Mouse (Mus musculus): ENCODE measurements around the gene Ppp2r5e.

The Ppp2r5e gene

DNA sequence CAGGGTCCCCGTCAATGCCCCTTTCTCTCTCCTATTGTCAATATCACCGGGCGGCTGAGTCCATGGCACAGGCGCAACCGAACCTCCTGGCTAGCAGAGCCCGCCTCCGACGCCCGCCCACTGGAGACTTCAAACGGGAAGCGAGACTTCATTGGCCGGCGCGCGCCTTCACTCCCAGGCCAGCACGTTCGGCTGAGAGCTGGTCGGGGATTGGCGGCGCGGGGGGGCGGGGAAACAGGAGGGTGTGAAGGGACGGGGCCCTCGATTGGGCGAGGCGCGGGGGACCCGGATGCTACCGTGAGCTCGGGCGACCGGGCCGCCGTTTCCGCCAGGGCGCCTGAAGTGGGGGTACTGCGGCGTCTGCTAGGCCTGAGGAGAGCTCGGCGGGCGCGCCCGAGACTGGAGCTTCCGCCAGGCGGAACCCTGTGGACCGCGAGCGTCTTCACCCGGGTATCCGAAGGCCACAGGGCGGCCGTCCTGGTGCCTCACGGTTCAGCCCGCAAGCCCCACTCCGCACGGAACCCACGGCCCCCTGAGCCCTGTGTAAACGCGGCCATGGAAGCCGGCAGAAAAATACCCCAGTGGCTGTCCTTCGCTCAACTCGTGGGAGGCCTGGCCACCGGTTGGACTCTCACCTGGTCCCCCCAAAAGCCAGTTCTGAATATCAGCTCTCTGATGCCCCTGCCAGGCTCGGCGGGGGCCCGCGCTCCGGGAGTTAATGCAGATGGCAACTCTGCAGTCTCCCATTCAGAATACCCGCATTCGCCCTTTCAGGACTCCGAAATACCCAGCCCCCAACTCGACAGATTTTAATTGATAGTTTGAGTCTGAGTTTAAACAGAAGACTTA lies at the start of gene Ppp2r5e:
Ppp2r5e (minus strand) TSS at position 92 of the 849 bp plus-strand sequence.
- peak; percentile 98 to 99 for DNase-seq

GRCm38 (mm10) chr12:75645780-75646179 lies 49.7 kb upstream of the Ppp2r5e start:
- DNase-seq: no peak

DNA sequence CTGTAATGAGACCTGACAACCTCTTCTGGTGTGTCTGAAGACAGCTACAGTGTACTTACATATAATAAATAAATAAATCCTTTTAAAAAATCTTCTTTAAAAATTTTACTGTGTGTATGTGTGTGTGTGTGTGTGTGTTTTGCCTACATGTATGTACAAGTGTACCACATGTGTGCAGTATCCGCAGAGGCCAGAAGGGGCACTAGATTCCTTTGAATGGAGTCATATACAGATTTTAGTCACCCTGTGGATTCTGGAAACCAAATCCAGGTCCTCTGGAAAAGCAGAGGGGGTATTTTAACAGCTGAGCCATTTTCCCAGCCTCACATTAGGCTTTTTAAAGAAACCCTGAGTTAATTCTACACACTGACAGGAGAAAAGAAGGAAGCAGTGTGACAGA lies 45.7 kb upstream of the Ppp2r5e start:
- no peak for DNase-seq

- DNase-seq: no peak
Measured at GRCm38 (mm10) chr12:75638345-75638744, 42.3 kb upstream of the Ppp2r5e start.

GRCm38 (mm10) chr12:75637103-75637502 lies 41.1 kb upstream of the Ppp2r5e start:
- no peak for DNase-seq

DNA sequence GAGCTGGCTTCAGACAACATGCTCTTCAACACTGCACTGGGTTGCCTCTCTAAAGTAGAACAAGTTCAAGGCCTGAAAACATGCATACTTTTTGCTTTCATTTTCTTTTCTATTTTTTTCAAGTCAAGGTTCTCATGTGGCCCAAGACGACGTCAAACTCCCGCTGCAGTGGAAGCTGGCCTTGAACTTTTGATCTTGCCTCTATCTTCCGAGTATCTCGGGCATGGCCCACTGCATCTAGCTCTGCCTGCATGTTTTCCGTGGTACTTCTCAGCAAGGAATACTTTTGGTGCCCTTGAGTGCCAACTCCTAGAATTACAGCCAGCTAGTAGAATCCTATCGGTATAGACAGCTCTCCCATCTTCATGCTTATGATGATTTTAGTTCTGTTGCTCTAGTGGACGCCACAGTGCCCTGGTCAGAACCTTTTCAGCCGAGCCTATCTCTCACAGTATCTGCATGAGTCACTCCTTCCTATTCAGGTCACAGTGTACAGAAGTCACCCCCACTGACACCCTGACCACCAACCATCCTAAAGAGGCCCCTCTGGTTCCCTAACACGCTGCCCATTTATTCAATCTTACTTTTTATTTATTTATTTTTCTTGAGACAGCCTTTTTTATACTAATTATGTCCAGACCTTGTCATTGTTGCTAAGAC lies 39.9 kb upstream of the Ppp2r5e start:
- DNase-seq: no peak

DNA sequence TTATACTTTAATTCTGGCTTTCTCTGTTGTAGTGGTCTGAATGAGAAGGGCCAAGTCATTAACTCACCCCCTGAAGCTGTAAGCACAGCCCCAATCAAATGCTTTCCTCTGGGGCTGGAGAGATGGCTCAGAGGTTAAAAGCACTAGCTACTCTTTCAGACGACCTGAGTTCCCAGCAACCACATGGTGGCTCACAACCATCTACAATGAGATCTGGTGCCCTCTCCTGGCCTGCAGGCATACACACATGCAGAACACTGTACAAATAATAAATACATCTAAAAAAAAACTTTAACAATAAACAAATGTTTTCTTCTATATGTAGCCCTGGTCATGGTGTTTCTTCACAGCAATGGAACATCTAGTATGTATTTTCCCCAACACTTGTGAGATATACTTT lies 33.6 kb upstream of the Ppp2r5e start:
- DNase-seq: no peak

GRCm38 (mm10) chr12:75623292-75623691 lies 27.2 kb upstream of the Ppp2r5e start:
- no peak for DNase-seq

- DNase-seq: no peak
Measured at GRCm38 (mm10) chr12:75622835-75623234, 26.8 kb upstream of the Ppp2r5e start.

- DNase-seq: no peak
Measured at GRCm38 (mm10) chr12:75616841-75617240, 20.8 kb upstream of the Ppp2r5e start.

- DNase-seq: no peak
Measured at GRCm38 (mm10) chr12:75616158-75616791, 20.2 kb upstream of the Ppp2r5e start.

DNA sequence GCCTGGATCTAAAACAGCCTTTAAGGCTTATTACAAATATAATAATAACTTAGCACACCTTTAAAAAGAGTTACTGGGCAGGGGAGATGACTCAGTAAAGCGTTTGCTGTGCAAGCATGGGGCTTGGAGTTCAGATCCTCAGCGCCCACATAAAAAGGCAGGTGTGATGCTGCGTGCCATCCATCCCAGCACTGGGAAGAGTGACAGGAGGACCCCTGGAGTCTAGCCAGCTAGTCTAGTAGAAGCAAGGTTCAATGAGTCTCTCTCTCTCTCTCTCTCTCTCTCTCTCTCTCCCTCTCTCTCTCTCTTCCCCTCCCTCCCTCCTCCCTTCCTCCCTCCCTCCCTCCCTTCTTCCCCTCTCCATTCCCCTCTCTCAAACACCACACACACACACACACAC lies 19.5 kb upstream of the Ppp2r5e start:
- no peak for DNase-seq

DNA sequence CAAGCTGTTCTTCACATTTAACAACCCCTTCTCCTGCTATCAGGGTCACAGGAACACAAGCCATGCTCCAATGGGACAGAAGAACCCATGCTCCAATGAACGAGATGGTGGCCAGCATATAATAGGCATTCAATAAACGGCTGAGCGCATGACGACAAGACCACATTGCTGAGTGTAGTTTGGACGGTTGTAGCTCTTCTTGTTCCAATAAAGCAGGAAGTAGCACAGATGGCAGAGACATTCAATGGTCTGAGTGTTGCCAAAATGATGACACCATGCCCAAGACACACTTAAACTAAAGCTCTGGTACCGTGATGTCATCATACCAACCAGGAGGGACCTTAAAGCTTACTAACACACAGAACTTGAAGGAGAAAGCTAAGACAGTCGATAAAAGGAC lies 16.7 kb upstream of the Ppp2r5e start:
- peak; percentile 29 to 44 for DNase-seq

GRCm38 (mm10) chr12:75599490-75599889 lies 3.4 kb upstream of the Ppp2r5e start:
- no peak for DNase-seq

DNA sequence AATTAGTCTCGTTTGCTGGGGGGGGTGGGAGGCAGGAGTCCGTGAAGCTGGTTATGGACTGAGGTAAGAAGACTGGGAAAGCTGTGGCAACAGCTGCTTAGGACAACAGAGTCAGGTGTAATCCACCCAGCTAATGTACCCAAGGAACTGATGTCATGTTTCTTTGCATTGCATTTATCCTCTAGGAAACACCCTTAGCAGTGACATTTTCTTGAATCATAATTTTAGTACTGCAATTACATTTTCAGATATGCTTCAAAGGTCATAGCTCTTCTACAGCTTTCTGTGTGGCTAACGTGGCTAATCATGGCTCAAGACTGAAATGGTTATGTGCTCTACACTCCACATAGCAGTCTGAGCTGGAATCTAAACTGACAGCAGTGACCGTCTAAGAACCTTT lies 2.9 kb upstream of the Ppp2r5e start:
- DNase-seq: no peak

- DNase-seq: no peak
Measured at GRCm38 (mm10) chr12:75597707-75598106, 1.7 kb upstream of the Ppp2r5e start.

DNA sequence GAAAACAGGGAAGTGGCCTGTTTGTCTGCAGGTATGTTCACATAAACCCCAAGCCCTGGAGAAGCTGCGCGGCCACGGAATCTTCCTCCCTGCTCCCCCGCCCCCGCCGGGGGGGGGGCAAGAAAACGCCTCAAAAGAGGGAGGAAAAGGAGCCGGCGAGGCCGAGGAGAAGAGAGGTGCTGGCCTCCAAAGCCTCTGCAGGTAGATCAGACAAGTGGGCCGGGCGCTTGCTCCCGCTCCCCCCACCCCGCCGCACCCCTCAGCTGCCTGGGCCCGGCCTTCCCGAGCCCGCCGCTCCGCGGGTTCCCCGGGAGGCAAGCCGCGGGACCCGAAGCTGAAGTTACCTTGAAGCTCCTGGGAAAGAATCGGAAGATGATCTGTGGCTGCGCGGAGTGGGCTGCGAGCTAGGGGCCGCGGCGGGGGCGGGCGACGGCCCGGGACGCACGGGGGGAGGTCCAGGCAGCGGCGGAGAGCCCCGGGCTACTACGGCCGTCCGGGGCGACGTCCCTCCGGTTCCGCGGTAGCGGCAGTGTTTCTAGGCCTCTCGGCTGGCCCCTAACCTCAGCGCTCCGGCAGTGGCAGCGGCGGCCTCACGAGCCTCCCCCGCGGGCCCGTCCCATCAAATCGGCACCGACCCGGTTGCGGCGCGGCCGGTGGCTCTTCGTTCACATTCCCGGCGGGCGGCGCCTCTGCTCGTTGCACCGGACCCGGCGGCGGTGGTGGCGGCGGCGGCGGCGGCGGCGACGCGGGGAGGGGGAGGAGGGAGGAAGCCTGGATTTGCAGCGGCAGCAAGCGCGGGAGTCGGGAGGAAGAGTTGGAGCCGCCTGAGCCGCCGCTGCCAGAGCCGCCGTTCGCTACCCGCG lies 523 bp downstream of the Ppp2r5e start:
- DNase-seq: peak; percentile 37 to 49

GRCm38 (mm10) chr12:75594404-75594803 lies 1.6 kb downstream of the Ppp2r5e start:
- no peak for DNase-seq

DNA sequence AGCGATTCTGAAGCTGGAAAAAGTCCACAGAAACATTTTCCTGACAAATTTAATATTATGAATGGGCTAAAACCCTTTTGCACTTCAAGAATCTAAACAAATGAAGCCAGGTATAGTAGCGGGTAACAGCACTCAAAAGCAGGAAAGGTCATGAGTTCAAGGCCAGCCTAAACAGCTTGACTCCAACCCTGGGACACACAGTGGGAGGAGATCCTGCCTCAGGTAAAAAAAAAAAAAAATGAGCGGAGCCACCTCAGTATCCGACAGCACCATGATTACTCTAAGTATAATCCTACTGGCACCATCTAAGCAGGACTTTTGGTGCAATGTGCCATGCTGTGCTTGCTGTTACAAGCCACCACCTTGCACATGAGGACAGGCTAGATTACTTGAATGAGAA lies 2.2 kb downstream of the Ppp2r5e start:
- DNase-seq: no peak

DNA sequence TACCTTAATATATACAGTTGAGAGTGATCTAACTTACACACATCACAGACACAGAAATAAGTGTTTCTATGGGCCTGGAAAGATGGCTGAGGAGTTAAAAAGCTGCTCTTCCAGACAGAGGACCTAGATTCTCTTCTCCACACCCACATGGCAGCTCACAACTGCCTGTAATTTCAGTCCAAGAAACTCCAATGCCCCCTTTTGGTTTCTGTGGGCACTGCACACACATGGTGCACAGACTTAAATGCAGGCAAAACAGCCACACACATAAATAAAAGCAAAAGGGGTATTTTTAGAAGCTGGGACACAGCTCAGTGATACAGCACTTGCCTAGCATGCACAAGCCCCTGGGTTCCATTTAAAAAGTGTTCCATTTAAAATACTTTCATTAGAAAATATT lies 8.5 kb downstream of the Ppp2r5e start:
- no peak for DNase-seq

GRCm38 (mm10) chr12:75583776-75584175 lies 12.3 kb downstream of the Ppp2r5e start:
- no peak for DNase-seq

- no peak for DNase-seq
Measured at GRCm38 (mm10) chr12:75579076-75579475, 17.0 kb downstream of the Ppp2r5e start.

- DNase-seq: no peak
Measured at GRCm38 (mm10) chr12:75577255-75577654, 18.8 kb downstream of the Ppp2r5e start.
